Mouse (Mus musculus) embryonic stem cell, embryonic (primary cell): ENCODE measurements around the gene Epn2.

ENCODE experiments used
- CTCF ChIA-PET, 4 experiments: fragments of 300-600 bp in 2 of 4; fragments of 350-600 bp in 2 of 4; sonication (Branson Sonifier 250); formaldehyde crosslinking; loops; one replicate each; lab custom pipeline; 2022; ENCODE audit warnings: inconsistent platforms in 2 of 4; lab: Charles Lee
- POLR2A ChIA-PET, 4 experiments: fragments of 300-600 bp in 2 of 4; fragments of 350-600 bp in 2 of 4; sonication (Branson Sonifier 250); formaldehyde crosslinking; loops; one replicate each; lab custom pipeline; 2022; ENCODE audit warnings: antibody characterized with exemption in 4 of 4, inconsistent platforms in 1 of 4; lab: Charles Lee

Gene Epn2

DNA sequence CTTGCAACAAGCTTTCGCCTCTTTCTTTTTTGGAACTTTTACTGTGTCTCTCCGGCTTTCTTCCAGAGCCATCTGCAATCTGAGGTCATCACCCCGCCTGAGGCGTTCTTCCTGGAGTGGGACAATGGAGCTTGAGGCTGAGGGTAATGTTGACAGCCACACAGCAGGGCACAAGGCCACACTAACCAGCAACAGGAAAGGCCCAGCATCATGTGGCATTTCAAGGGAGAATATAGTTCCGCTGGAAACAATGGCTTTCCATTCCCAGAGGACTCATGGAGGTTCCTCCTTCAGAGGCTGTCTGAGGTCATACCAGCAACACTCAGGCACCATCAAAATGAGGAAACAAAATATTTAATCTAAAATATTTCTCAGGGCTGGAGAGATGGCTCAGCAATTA, 45.9 kb downstream of the Epn2 start:
- ChIA-PET CTCF (interaction anchor here in 1 of 4 experiments (0.6 to 0.7 kb wide), 2 partner anchors 97 to 1752 kb away, joined by 3 to 4 read pairs; no protein-coding TSS in a partner anchor), POLR2A (interaction anchor here in 3 of 4 experiments (0.6 to 7.9 kb wide), 7 partner anchors 9 to 304 kb away, joined by 3 to 65 read pairs (median 5); no protein-coding TSS in a partner anchor)

DNA sequence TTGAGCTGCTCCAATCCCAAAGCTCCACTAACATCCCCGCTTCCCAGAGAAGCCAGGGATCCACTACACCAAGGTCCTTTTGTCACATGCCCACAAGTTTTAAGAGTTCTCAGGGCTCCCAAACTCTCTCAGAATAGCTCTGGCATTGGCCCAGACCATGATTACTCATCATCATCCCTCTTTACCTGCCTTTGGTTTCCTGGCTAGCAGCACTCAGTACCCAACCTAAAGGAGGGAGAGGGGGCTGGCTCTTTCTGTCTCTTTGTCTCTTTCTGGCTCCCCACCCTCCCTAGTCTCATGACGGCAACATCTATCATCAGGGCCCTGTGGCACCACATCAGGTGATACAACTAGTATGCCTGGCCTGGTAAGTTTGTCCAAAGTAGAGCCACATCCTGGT, 46.7 kb downstream of the Epn2 start:
- CTCF ChIA-PET = interaction anchor here in 1 of 4 experiments (0.7 kb wide), 1 partner anchor 116 kb away, joined by 3 read pairs; no protein-coding TSS in a partner anchor
- POLR2A ChIA-PET = interaction anchor here in 3 of 4 experiments (0.7 to 7.9 kb wide), 5 partner anchors 10 to 213 kb away, joined by 3 to 65 read pairs (median 4); no protein-coding TSS in a partner anchor

DNA sequence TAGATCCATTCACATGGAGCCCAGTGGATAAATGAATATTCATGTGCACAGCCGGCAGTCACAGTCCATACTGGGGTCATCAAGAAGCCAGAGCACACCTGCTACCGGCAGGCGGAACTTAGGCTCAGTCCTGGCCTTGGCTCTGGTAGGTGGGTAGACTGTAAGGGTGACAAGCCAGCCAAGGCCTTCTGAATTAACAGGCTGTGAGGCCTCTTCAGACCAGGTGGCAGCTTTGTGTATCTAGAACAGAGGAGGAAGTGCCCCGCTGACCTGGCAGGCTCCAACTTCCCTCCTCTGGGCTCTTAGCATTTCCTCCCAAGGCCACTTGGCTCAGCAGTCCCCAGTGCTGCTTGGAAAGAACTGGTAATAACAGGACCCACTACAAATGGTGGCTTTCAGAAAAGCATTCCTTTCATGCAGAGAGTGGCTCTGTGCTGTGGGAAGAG, 50.2 kb downstream of the Epn2 start:
- CTCF ChIA-PET = interaction anchor here in 3 of 4 experiments (0.5 to 1.2 kb wide), 4 partner anchors 90 to 566 kb away, joined by 3 to 5 read pairs (median 3); no protein-coding TSS in a partner anchor
- POLR2A ChIA-PET = interaction anchor here in 3 of 4 experiments (0.6 to 7.9 kb wide), 29 partner anchors 9 to 324 kb away, joined by 3 to 65 read pairs (median 4); partner anchors contain the start of genes Epn2 (in 2 of the 3), Aldh3a2 (in 1 of the 3), B9d1 (in 1 of the 3) and Fam83g (in 1 of the 3)

DNA sequence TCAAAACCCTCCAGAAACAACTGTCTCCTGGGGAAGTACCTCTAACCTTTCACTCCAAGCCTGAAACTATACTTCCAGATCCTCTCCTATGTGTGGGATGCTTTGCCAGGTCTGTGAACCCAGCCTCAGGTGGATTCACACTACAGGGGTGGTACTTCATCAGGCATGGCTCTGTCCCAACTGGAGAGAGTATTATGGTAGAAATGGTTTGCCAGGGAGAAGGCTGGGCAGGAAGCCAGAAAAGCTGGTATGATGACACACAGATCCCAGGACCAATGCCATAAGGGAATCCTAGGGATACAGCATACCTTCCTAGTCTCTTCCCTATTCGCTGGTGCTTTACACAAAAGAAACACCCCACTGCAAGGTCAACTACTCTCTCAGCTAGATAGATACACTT, 52.6 kb downstream of the Epn2 start:
- ChIA-PET CTCF (no interaction called here), POLR2A (interaction anchor here in 3 of 4 experiments (0.6 to 7.9 kb wide), 6 partner anchors 9 to 550 kb away, joined by 3 to 65 read pairs (median 4); no protein-coding TSS in a partner anchor)

DNA sequence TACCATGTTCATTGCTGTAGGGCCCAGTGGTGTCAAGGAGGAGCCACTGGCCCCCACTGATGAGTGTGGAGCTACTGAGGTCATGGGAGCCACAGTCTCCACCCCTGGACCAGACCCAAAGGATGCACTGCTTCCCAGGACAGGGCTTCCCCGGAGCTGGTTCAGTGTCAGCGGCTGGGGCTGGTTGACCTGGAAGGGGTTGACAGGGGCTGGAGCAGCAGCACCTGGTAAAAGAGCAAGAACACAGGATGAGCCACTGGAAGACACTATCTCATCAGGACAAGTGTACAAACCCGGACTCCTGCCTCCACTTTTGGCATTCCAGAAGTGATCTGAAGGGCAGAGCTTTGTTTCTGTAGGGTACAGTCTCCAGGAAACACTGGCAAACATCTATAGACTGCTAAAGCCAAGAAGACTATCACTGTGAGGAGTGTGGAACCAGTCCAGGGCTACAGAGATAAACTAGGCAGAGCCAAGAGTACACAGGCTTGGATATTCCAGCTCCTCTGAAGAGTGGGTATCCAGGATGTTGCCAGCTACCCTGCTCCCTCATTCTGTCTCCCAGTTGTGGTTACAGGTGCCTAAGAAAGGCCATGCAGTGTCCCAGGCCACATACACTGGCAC, 59.9 kb downstream of the Epn2 start:
- CTCF ChIA-PET = interaction anchor here in 3 of 4 experiments (0.5 to 1.7 kb wide), 5 partner anchors 100 to 195 kb away, joined by 3 to 5 read pairs (median 4); no protein-coding TSS in a partner anchor
- POLR2A ChIA-PET = interaction anchor here in 3 of 4 experiments (0.6 to 2.2 kb wide), 11 partner anchors 9 to 253 kb away, joined by 3 to 16 read pairs (median 4); partner anchors contain the start of genes Mapk7 (in 2 of the 3) and Aldh3a2 (in 1 of the 3)

DNA sequence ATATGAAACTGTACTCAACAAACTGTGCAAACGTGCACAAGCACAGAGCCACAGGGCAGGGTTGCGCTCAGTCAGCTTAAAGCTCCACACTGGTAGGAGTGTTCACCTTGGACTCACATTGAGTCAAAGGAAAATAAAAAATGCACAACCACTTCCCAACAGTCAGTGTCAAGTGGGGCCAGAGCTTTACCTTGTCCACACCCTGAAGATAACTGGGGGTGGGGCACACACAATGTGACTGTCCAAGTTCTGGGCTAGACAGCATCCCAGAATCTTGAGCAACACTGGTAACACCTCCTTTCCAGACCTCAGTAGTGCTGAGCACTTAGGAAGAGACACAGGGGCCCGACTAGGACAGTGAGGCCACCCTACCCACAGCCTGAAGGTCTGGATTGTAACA, 60.6 kb downstream of the Epn2 start:
- CTCF ChIA-PET = interaction anchor here in 2 of 4 experiments (0.5 to 1.7 kb wide), 3 partner anchors 101 to 196 kb away, joined by 3 to 4 read pairs (median 4); no protein-coding TSS in a partner anchor
- POLR2A ChIA-PET = interaction anchor here in 2 of 4 experiments (0.6 to 3.3 kb wide), 7 partner anchors 10 to 252 kb away, joined by 3 to 16 read pairs (median 4); partner anchors contain the start of gene Aldh3a2 (in 1 of the 2)

DNA sequence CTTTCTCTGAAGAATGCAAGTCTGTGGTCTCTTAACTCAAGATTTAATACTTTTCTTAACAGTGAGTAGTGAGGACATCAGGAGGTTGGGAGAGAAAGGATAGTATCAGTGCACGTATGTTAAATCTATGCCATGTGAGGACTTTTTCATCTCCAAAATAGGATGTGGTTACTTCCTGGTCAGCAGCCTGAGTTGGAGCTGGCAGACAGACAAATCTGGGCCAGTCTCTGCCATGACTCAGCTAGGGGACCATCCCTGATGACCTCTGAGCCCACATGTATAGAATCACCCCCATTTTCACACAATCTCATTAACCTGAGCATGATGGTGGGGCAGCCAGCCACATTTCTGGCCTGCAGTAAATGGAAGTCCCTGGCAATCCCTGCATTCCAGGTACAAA, 61.5 kb downstream of the Epn2 start:
- ChIA-PET POLR2A (interaction anchor here in 2 of 4 experiments (0.8 to 3.3 kb wide), 3 partner anchors 11 to 67 kb away, joined by 3 to 15 read pairs (median 3); no protein-coding TSS in a partner anchor), CTCF (no interaction called here)

DNA sequence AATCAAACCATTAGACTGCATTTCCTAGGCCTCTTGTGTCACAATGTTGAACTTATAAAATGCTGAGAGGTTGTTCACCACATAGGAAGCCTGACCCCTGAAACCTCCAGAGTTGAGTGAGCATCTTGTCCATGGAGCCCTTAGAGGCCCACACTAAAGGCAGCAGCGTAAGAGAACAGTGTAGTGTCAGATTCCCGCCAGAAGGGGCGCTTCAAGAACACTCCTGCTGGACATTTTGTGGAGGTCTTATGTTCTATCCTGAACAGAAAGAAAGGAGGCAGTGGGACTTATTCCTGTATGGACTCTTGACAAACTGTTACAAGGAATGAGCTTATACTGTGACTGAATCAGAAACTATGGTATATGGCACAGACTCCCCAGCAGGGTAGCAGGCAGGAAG, 64.5 kb downstream of the Epn2 start:
- ChIA-PET POLR2A (interaction anchor here (0.6 to 1.8 kb wide), 11 partner anchors 9 to 235 kb away, joined by 3 to 12 read pairs (median 3); partner anchors contain the start of gene Mapk7 (in 1 of the 4)), CTCF (interaction anchor here in 3 of 4 experiments (0.5 to 1.8 kb wide), 14 partner anchors 9 to 291 kb away, joined by 3 to 9 read pairs (median 4); partner anchors contain the start of gene B9d1 (in 2 of the 3))

DNA sequence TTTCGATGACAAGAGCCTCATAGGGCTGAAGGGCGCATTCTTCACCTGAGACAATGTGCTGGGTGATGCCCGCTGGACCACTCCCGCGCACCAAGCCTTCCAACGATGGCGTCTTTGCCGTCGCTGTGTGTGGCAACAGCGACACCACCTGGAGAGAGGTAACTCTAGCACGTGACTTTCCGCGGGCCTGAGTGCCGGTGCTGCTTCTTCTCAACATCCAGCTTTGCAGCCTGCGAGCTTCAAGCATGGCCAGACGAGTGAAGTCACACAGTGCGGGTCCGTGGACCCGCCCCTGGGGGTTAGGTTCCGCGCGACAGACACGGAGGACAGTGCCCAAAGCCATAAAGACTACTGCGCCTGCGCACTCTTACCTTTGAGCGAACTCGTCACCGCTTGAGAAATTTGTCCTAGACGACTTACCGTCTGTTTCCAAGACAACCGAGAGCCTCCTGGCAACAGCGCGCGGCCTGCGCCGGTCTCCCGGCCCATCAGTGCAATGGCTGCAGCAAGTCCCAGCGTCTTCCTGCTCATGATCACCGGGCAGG, 74.7 kb downstream of the Epn2 start, which contains the start of gene B9d1:
TSS of gene B9d1 (plus strand) at position 432 of the 545 bp plus-strand sequence.
- CTCF ChIA-PET = interaction anchor here (0.5 to 3.0 kb wide), 25 partner anchors 8 to 493 kb away, joined by 3 to 31 read pairs (median 4); partner anchors contain the start of genes Mapk7 (in 3 of the 4), Slc47a2 (in 2 of the 4) and Rnf112 (in 1 of the 4)

DNA sequence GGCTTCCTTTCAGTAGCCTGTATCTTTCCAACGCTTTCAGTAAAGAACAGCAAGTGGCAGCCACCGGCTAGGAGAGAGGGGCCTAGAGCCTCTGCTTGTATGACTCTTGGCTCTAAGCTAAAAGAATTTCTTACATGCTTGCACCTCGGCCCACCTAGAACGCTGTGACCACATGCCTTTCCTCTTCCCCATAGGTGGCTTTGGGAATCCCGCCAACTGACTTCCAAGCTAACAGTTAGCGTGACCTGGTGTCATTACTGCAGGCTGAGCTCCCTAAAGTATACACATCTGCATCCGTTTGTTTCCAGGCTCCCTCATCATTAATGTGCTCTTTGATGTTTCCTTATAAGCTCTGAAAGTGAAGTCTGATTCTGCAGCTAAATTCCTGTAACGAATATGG, 75.6 kb downstream of the Epn2 start:
- POLR2A ChIA-PET = interaction anchor here (0.5 to 4.8 kb wide), 20 partner anchors 8 to 1401 kb away, joined by 3 to 40 read pairs (median 3); partner anchors contain the start of genes Mapk7 (in 2 of the 4), Alkbh5 (in 1 of the 4) and Slc47a2 (in 1 of the 4)
- CTCF ChIA-PET = interaction anchor here (0.6 to 3.0 kb wide), 23 partner anchors 9 to 493 kb away, joined by 3 to 31 read pairs (median 4); partner anchors contain the start of genes Mapk7 (in 3 of the 4), Slc47a2 (in 2 of the 4) and Rnf112 (in 1 of the 4)

More for the DNA sequence above, 74.7 kb downstream of the Epn2 start, which contains the start of gene B9d1:
- POLR2A ChIA-PET = interaction anchor here in 3 of 4 experiments (0.8 to 4.8 kb wide), 22 partner anchors 8 to 969 kb away, joined by 3 to 40 read pairs (median 4); partner anchors contain the start of genes Mapk7 (in 2 of the 3), Alkbh5 (in 1 of the 3), Mfap4 (in 1 of the 3) and Slc47a2 (in 1 of the 3)

DNA sequence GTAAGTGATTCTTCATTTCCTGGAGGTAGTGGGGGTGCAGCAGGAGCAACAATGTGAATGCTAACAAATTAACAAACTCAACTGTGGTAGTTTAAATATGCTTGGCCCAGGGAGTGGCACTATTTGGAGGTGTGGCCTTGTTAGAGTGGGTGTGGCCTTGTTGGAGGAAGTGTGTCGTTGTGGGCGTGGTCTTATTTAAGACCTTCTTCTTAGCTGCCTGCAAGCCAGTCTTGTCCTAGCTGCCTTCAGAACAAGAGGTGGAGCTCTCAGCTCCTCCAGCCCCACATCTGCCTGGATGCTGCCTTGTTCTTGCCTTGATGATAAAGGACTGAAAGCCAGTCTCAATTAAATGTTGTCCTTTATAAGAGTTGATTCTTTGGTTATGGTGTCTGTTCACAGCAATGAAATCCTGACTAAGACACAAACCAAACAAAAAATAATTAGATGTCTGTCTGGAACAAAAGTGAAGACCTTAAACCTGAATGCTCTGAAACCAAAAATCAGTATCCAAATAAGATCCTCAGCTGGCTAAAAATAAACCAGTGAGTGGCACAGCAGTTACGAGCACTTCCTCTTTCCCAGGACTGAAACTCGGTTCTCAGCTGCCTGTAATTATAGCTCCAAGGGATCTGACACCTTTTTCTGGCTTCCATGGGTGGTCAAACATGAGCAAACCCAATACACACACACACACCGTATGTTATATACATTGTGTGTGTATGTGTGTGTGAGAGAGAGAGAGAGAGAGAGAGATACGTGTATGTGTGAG, 80.6 kb downstream of the Epn2 start:
- POLR2A ChIA-PET = interaction anchor here in 2 of 4 experiments (1.5 to 1.6 kb wide), 2 partner anchors 15 to 324 kb away, joined by 3 read pairs; partner anchors contain the start of gene Usp22 (in 1 of the 2)
- CTCF ChIA-PET = interaction anchor here in 2 of 4 experiments (0.6 to 0.7 kb wide), 2 partner anchors 21 to 61 kb away, joined by 4 to 6 read pairs; no protein-coding TSS in a partner anchor

DNA sequence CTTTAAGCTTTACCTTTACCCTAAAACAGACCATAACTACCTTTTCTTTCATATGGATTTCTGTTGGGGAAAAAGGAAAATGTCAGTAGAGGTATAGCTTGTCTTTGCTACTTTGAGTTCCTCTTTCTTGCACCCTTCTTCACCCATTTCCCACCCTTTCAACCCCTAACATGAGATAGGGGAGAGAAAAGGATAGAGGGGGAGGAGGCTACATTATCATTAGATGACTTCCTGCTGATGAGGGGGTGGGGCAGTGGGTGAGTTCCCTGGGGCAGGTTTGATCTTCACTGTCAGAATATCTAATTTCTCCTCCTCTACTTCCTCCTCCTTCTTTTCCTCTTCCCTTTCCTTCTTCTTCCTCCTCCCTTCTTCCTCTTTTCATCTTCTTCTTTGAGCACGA, 82.0 kb downstream of the Epn2 start:
- CTCF ChIA-PET = interaction anchor here in 1 of 4 experiments (0.7 kb wide), 1 partner anchor 18 kb away, joined by 5 read pairs; no protein-coding TSS in a partner anchor
- POLR2A ChIA-PET = interaction anchor here in 1 of 4 experiments (0.7 to 1.3 kb wide), 6 partner anchors 8 to 185 kb away, joined by 3 to 5 read pairs (median 5); partner anchors contain the start of gene B9d1

DNA sequence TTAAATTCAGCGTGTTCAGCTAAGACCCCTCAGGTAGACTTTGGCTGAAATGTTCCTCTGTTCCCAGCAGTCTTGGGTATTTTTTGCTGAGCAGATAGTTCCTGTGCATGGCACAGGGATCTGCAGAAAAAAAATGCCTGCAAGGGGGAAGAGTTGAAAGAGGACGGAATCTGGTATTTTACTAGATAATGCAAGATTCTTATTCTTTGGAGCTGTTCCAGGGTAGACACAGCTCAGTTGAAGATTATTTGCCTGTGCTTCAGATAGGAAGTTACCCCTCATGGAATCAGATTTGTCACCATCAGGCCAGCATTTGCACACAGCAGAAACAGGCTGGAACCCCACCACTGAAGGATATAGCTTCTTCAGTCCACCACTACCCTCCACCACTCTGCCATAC, 84.0 kb downstream of the Epn2 start:
- ChIA-PET POLR2A (interaction anchor here in 2 of 4 experiments (0.5 to 3.8 kb wide), 9 partner anchors 9 to 983 kb away, joined by 3 to 40 read pairs (median 3); partner anchors contain the start of genes B9d1 (in 2 of the 2), Mfap4 (in 1 of the 2), Rnf112 (in 1 of the 2) and Usp22 (in 1 of the 2)), CTCF (no interaction called here)

DNA sequence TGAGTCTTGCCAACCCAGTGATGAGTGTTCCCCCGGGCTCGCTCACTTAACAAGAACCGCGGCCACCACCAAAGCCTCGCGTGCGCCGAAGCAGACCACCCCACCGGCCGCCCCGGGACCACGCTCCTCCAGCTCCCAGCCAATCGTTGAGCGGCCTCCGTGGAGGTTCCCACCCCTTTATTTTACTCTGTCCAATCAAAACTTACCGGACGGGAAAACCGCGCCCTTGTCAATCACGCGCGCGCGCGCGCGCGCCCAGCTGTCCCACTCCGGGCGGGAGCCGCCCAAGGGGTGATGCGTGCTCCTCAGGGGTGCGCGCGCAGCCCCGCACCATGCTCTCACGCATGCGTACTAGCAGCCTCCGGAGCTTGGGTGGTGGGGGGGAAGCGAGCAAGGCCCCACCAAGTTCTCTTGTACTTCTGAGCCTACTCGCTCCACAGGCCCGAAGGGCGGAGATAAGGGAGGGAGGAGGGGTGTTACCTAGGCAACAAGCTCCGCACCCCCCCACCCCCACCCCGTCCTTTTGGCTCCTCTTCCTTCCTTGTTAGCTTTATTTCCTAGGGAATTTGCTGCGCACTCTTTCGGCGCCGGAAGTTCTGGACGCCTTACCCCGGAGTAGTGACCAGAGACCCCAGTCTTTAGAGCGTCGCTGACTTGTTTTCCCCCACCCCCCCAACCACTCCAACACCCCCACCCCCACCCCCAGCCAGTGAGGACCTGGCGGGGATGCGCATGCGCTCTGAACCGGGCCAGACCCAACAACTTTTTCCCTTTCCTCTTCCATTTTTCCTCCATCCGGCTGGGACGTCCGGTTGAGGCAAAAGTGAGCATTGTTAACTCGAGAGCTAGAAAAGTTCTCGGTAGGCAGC, 85.1 kb downstream of the Epn2 start, which contains the start of gene Mapk7:
TSS of gene Mapk7 (minus strand) at position 278 of the 869 bp plus-strand sequence.
- POLR2A ChIA-PET = interaction anchor here (0.5 to 3.8 kb wide), 60 partner anchors 8 to 1151 kb away, joined by 3 to 40 read pairs (median 4); partner anchors contain the start of genes Mfap4 (in 3 of the 4), B9d1 (in 2 of the 4), Epn2 (in 1 of the 4) and Fam83g (in 1 of the 4)
- CTCF ChIA-PET = interaction anchor here (0.6 to 1.8 kb wide), 14 partner anchors 10 to 968 kb away, joined by 3 to 7 read pairs (median 4); partner anchors contain the start of gene Fam83g (in 1 of the 4)
